Mouse (Mus musculus) cerebellum, adult (tissue): Measurements from ENCODE around the gene Ikzf2.

Source experiments
- ATAC-seq: cut with Nextera tagmentation; 2 replicates; pipeline ENCODE4 v1.9.2; 2017; ENCODE audit warnings: mild to moderate bottlenecking, moderate library complexity, mixed read lengths; ENCODE audit not compliant: insufficient number of reproducible peaks, low FRiP score, low TSS enrichment

The Ikzf2 gene

DNA sequence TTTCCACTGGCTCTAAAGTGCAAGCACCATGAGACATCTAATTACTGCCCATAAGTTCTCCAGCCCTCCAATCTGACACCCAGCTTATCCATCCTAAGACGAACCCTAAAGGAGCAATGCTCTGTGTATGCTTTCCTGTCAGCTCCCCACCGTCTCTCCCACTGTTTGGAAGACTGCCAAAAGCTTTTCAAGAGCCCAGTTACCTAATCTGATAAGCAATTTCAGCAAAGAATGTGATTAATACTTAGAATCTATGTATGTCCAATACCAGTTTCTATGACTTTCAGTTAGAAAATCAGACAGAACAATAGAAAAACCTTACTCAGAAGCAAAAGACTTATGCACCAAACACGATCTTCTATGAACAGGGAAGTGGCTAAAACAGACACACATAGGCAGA lies 82.8 kb downstream of the Ikzf2 start:
- no peak for ATAC-seq

DNA sequence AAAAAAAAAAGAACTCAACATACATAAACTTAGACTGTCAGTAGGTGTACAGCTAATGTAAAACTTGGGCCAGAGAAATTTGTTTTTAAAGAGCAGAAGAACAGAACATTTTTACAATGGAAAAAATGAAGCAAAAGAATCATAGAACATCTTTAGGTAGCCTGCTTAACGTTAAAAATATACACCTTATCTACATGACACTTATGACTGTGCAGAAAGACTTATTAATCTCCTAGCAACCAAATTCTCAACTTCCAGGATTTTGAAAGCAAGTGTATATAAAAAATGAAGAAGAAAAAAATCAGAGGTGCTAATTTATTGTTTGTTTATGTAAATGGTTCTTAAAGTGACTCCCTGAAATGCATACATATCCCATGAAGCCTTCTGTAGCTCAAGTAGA lies 86.1 kb downstream of the Ikzf2 start:
- ATAC-seq, result no peak

- ATAC-seq, result no peak
Observed at GRCm38 (mm10) chr1:69599074-69599772, 87.8 kb downstream of the Ikzf2 start.

GRCm38 (mm10) chr1:69591889-69592288 lies 95.2 kb downstream of the Ikzf2 start:
- ATAC-seq, result peak; percentile 71

DNA sequence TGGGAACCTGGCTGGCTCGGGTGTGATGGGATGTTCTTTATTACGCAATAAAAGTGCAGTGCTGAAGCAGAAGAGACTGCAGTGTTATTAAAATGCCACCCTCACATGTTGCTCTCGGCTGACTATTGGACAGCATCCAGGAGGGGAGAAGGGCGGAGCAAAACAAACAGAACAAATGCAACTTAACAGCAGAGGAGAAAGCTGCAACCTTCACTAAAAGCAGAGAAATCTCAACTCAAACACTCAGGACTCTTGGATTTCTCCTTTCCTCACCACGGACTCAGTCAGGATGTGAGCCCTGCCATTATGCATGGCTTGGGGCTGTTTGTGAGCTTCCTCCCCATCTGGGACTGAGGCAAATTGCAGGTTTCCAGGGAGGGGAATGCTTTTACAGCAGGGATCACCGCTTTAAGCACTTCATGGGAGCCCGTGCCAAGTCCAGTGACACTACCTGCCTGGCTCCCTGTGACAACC lies 95.7 kb downstream of the Ikzf2 start:
- ATAC-seq, result peak; percentile 77

- no peak for ATAC-seq
Observed at GRCm38 (mm10) chr1:69585546-69585945, 101.5 kb downstream of the Ikzf2 start.

DNA sequence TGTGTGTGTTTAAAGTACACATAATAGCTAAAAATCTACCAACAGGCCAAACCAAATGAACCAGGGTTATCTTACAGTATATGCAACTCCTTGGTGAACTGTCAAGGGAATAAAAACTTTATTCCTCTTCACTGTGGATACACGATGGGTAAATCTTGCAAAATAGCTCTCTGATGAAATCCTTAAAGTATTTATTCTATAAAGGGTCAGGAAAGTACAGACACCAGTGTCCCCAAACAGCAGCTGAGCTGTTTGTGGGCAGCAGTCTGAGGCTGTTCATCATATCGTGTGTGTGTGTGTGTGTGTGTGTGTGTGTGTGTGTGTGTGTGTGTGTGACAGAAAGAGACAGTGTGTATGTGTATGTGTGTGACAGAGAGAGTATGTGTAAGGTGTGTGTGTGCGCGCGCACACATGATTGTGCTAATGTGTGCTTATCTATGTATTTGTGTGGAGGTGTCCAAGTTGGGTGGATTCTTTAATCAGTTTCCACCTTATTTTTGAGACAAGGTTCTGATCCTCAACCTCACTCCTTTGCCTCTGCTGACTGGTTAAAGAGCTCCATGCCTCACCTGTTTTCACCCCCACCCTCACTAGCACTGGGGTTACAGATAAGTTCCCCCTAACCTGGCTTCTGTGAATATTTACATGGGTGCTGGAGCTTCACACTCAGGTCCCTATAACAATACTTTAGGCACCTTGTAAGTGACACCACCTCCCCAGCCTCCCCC lies 102.9 kb downstream of the Ikzf2 start:
- no peak for ATAC-seq

GRCm38 (mm10) chr1:69578917-69579316 lies 108.1 kb downstream of the Ikzf2 start:
- no peak for ATAC-seq

DNA sequence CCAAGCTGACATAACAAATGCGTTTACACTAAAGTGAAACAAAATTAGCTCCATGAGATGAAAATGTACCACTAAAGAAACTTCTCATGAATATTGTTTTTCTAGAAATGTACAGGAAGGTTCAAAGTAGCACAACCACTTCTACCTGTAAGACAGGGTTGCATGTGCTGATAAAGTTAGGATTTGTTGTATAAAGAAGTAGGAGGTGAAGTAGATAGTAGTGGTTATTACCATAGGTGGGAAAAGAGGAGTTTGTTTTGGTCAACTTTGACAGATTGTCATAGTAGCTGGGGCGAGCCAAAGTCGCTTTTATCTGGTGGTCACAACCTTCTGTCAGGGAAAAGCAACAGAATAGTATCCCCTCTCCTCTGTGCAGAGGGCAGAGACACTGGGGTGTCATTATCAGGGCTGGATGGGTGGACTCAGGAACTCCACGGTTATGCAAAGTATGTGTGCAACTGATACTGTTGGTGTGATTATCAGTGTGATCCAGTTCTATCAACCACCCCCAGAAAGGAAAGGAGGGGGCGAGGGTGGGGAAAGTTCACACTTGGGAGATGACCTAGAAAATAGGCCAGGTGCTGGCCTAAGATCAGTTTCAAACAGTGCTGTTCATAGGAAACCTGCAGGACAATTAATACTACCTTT lies 127.5 kb downstream of the Ikzf2 start:
- no peak for ATAC-seq

GRCm38 (mm10) chr1:69555636-69556151 lies 131.4 kb downstream of the Ikzf2 start:
- no peak for ATAC-seq

DNA sequence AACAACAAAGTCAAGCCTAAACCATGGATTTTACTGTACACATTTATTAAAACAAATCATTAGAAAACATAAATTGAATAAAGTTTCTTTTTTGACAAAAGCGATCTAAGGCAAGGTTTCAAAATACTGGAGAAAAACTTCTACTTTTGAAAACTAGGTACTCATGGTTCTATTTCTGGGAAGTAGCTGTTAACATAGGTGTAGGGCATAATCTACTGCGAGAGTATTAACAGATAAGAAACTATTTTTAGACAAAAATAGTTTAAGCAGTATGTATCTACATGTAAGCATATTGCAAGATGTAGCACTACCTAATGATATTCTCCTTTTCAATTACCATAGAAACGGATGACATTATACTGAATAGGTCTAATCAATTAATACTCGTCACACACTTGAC lies 137.1 kb downstream of the Ikzf2 start:
- no peak for ATAC-seq

DNA sequence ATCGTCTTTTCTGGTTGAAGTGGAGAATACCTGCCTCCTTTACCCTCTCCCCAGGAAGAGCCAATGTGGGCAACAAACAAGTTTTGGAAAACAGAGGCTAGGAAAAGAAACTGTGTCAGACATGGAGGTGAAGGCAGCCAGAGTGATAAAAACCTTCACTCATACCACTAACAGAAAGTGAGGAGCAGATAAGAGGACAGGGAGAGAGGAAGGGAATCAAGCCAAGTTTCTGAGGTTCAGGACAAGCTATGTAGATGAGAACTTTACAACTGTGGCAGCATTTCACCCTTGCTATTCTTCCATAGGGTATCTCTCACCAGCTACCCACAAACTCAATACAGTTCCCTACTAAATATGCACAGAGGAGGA lies 141.2 kb downstream of the Ikzf2 start:
- ATAC-seq, result no peak

DNA sequence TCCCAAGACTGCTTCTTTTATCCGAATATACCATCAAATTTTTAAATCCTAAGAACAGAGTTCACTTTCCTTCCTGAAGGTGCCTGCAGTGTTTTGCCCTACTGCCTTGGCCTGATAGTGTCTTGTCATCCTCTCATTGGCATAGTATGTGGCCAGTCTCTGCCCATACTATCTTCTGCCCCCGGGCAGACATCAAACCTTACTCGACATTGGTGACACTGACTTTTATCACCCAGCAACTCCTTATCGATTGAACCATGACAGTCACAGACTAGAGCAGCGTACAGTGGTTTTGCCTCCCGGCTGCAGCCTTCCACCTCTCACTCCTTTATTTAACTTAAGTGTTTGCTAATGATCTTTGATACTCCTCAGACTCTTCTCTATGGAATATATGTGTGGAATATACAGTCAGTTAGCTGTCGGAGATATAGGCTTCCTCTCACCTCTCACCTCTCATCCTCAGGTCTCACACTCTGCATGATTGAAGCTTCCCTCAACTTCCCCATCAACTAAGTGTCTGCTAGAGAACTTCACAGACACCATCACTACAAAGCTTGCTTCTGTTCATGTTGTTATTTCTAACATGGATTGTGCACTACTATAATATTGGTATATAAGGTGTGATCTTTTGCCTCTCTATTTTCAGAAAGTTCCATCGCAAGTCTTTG lies 141.7 kb downstream of the Ikzf2 start:
- ATAC-seq, result peak; percentile 31; the same call in 1 of the 2 replicates

DNA sequence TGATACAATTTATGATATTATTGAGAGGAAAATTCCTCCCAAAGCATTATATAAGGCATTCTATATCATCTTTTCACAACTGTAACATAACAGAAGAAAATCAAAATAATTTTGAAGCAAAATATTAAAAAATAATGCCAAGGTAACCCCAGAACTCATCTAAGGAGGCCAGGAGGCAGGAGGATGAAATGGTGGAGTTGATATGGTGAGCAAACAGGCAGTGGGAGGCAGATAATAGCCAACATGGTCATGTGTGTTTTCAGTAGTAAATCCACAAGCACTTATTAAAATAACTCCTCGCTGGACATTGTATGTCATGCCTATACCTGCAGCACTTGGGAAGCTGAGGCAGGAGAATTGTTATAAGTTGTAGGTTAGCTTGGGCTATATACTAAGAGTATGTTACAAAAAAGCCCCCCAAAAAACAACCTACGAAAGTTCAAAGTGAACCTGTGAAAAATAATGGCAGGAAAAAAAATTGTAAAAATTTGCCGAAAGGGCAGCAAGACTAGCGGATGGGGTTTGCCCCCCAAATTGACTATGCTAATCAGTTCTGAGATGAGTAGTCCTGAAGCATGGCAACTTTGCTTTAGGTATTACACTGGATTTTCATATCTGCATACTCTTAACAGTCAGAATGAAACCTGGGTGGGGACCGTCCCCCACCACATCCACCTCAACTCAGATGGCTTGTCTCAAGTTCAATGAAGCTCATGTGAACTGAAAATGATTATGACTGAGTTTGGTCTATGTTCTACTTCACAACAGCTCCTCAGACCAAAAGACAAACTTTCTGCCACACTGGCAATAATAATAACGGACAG lies 143.1 kb downstream of the Ikzf2 start:
- ATAC-seq, result no peak

DNA sequence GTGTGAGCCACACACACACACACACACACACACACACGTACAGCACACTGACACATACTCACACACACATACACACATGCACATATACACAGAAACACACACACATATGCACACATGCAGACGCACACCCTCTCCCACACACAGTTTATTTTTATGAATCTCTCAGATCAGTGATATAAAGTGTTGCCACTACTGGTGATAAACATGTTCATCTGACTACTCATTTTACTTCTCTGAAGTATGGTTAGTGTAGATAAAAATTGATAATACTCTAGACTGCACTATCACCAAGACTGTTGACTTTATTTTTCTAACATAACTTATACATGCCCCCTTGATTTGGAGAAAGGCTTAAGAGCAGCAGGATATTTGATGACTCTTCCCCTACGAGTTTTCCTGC lies 144.5 kb downstream of the Ikzf2 start:
- no peak for ATAC-seq

DNA sequence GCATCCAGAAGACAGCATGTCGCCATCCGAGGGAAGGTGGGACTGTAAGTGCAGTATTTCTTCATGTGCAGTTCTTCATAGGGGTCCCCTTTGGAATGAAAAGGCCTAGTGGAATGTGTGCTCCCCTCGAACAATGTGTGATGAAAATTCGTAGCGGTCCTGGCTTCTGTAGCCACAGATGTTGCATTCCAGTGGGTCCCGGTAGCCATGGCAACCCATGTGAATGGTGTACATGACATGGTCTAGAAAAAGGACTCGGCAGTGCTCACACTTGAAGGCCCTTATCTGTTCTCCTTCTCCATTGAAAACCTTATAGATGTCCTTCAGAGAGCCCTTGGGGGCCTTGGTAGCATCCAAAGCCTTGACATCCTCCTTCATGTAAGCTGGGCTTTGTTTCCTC lies 148.4 kb downstream of the Ikzf2 start:
- ATAC-seq, result no peak

DNA sequence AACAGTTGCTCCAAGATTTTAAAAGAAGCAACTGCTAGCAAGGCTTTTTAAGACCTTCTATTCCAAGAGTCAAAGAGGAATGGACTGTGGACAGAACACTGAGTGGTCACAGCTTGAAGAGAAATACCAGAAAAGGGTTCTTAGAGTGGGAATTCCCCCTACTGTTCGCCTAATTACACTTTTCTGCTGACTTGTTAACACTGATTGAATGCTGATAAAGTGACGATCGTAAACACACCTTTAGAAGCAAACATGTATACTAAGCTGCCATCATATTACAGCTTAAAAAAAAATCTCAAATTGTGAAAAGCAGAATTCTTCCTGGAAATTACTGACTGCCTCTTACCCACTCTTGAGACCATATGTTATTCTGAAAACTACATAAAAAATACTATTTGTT lies 149.4 kb downstream of the Ikzf2 start:
- no peak for ATAC-seq

GRCm38 (mm10) chr1:69535507-69535906 lies 151.5 kb downstream of the Ikzf2 start:
- ATAC-seq, result no peak

- no peak for ATAC-seq
Observed at GRCm38 (mm10) chr1:69533048-69533447, 154.0 kb downstream of the Ikzf2 start.

GRCm38 (mm10) chr1:69528696-69529095 lies 158.3 kb downstream of the Ikzf2 start:
- no peak for ATAC-seq
